ENCODE assay signal across 8 mouse cellular contexts in the genomic region with DNA sequence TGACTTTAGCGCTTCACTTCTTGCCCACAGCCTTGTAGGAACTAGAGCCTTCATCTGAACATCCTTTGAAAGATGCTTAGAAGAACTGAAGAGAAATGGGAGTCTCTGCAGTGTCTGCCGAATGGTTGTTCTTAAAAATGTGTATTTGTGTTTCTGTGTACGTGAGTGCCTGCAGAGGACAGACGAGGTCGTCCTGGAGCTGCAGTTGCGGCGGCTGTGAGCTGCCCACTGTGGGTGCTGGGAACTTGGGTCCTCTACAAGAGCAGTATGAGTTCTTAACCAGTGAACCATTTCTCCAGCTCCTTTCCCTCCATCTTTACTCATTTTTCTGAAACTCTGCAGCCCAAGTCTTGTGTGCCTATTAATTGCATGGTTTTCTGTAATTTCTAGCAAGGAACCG. TPM values are rescaled to one million over a fixed set of nuclear protein-coding genes. Genes with fewer than 3 reads are reported as not detected.
DNase-seq lines count a peak whose midpoint lies in the region; ATAC-seq and TF ChIP-seq lines count a peak whose summit lies in the region.

No protein-coding gene starts in this region.

- H3K9me3 ChIP-seq in CH12.LX (replicated peaks; ENCODE audit: low read length), result no peaks in the 10 kb centered on the region
- H3K9me3 ChIP-seq in erythroblast, embryonic 14.5 days (ENCODE audit: control insufficient read depth, low read length), result no peaks in the 10 kb centered on the region
- no peaks in the 10 kb centered on the region for H3K9me3 ChIP-seq in limb, embryonic 11.5 days (ENCODE audit: control insufficient read depth, low read length)
- no peaks in the 10 kb centered on the region for H3K9me3 ChIP-seq in midbrain, postnatal 0 days (ENCODE audit: low read length)

- H3K79me2 ChIP-seq in heart, adult 2 months (replicated peaks; ENCODE audit: control insufficient read depth, insufficient read depth, low read length), result no peaks in the 10 kb centered on the region
- peaks cover 24% of the 10 kb centered on the region for H3K79me2 ChIP-seq in CH12.LX (replicated peaks; ENCODE audit: control insufficient read depth, extremely low read depth, insufficient read depth, poor library complexity, severe bottlenecking)

- peak overlapping the region; percentile 77 for H3K27ac ChIP-seq in heart, adult 2 months
- H3K27ac ChIP-seq in CH12.LX (ENCODE audit: insufficient read depth, low read depth), result no peak overlapping the region
- H3K27ac ChIP-seq in limb, embryonic 11.5 days (replicated peaks; ENCODE audit: low read depth, low read length), result no peak overlapping the region; the same call in 1 of the 2 replicates
- H3K27ac ChIP-seq in midbrain, postnatal 0 days (ENCODE audit: low read depth, low read length), result peak overlapping the region; percentile 85

- no peaks in the 10 kb centered on the region for H3K27me3 ChIP-seq in heart, adult 2 months (ENCODE audit: control insufficient read depth, insufficient read depth, low read length)
- H3K27me3 ChIP-seq in CH12.LX (replicated peaks), result peaks cover 3% of the 10 kb centered on the region
- H3K27me3 ChIP-seq in erythroblast, embryonic 14.5 days (ENCODE audit: control insufficient read depth), result no peaks in the 10 kb centered on the region
- H3K27me3 ChIP-seq in limb, embryonic 11.5 days (ENCODE audit: control insufficient read depth, insufficient read depth, low read length), result no peaks in the 10 kb centered on the region
- no peaks in the 10 kb centered on the region for H3K27me3 ChIP-seq in midbrain, postnatal 0 days (ENCODE audit: insufficient read depth, low read length)

- dilution Hi-C loops in CH12.LX (cut with MboI; ENCODE audit: extremely low pct_ligation_motif_present, extremely low pct_unique_long_range_greater_than_20kb, low sequenced_read_pairs), result no loop called here

- 39% methylated on average over 8 of the region's 8 CpGs for WGBS in heart, adult 2 months
- WGBS in limb, embryonic 11.5 days, result 57% methylated on average over 8 of the region's 8 CpGs
- 39% methylated on average over 8 of the region's 8 CpGs for WGBS in midbrain, postnatal 0 days

- DNase-seq in heart, adult 2 months, result no peak
- no peak for DNase-seq in heart, adult 9 months (ENCODE audit: low spot score in 2 of 2)
- DNase-seq in CH12.LX (ENCODE audit: extremely low read depth), result peak; percentile 17
- DNase-seq in limb, embryonic 11.5 days (ENCODE audit: low spot score), result no peak
- DNase-seq in midbrain, postnatal 0 days (ENCODE audit: low spot score), result no peak
- DNase-seq in frontal cortex, adult 2 months (ENCODE audit: extremely low spot score in 1 of 2, low spot score in 1 of 2), result no peak
- no peak for DNase-seq in gastrocnemius, postnatal 25 days

- TF ChIP-seq POLR2A in heart, adult 2 months (IDR thresholded peaks at IDR 0.05; ENCODE audit: insufficient read depth, low read depth, low read length), result no peak
- TF ChIP-seq POLR2A in CH12.LX (IDR thresholded peaks at IDR 0.05; ENCODE audit: low read depth, low read length), result no peak

- TF ChIP-seq CTCF in heart, adult 2 months (IDR thresholded peaks at IDR 0.05), result no peak
- no peak for TF ChIP-seq CTCF in CH12.LX (conservative IDR thresholded peaks at IDR 0.05 in 1 of 2, IDR thresholded peaks at IDR 0.05 in 1 of 2; ENCODE audit: low read depth in 2 of 2, low read length in 2 of 2)
- peak; percentile 4; the same call in 1 of the 2 replicates for TF ChIP-seq CTCF in midbrain, postnatal 0 days (IDR thresholded peaks at IDR 0.05)

- H3K4me3 ChIP-seq in heart, adult 2 months, result peak overlapping the region; percentile 77
- peak overlapping the region; percentile 71 to 99 (median 98) for H3K4me3 ChIP-seq in CH12.LX (replicated peaks in 1 of 3; ENCODE audit: low read depth in 2 of 3, low read length in 2 of 3, poor library complexity in 1 of 3)
- H3K4me3 ChIP-seq in erythroblast, embryonic 14.5 days (replicated peaks), result peak overlapping the region; percentile 92
- peak overlapping the region; percentile 90 for H3K4me3 ChIP-seq in limb, embryonic 11.5 days (ENCODE audit: low read depth, low read length)
- H3K4me3 ChIP-seq in midbrain, postnatal 0 days (ENCODE audit: low read depth, low read length), result peak overlapping the region; percentile 87

- in situ Hi-C loops in CH12.LX (cut with MboI; ENCODE audit: low pct_ligation_motif_present, low pct_unique_long_range_greater_than_20kb, low sequenced_read_pairs), result no loop called here

- TF ChIP-seq RAD21 in CH12.LX (IDR thresholded peaks at IDR 0.05; ENCODE audit: low read depth, low read length), result peak; percentile 8

- intact Hi-C loops in heart, adult 2 months (cut with DNase I), result loop anchor here (5.0 kb wide), 1 partner anchor 127 kb away; no protein-coding TSS in a partner anchor

- peak overlapping the region; percentile 72 for H3K9ac ChIP-seq in heart, adult 2 months (ENCODE audit: low read depth, low read length)
- peak overlapping the region; percentile 78 for H3K9ac ChIP-seq in CH12.LX (ENCODE audit: insufficient read depth, low read depth)
- peak overlapping the region; percentile 97 for H3K9ac ChIP-seq in limb, embryonic 11.5 days (ENCODE audit: low read length)
- H3K9ac ChIP-seq in midbrain, postnatal 0 days (replicated peaks; ENCODE audit: low read length, poor library complexity, severe bottlenecking), result peak overlapping the region; percentile 89

- no peaks in the 10 kb centered on the region for H3K36me3 ChIP-seq in heart, adult 2 months (ENCODE audit: control insufficient read depth, insufficient read depth, low read length)
- H3K36me3 ChIP-seq in CH12.LX (replicated peaks in 1 of 2; ENCODE audit: control insufficient read depth in 1 of 2, insufficient read depth in 1 of 2, low read length in 1 of 2), result peaks cover 0 to 4% of the 10 kb centered on the region in 2 experiments
- peaks cover 22% of the 10 kb centered on the region for H3K36me3 ChIP-seq in erythroblast, embryonic 14.5 days (ENCODE audit: control insufficient read depth)
- H3K36me3 ChIP-seq in limb, embryonic 11.5 days (ENCODE audit: control insufficient read depth, insufficient read depth, low read length), result no peaks in the 10 kb centered on the region
- H3K36me3 ChIP-seq in midbrain, postnatal 0 days (ENCODE audit: insufficient read depth, low read length), result no peaks in the 10 kb centered on the region

- peak overlapping the region; percentile 64; the same call in 1 of the 2 replicates for H3K4me2 ChIP-seq in CH12.LX (ENCODE audit: insufficient read depth, low read depth, poor library complexity, severe bottlenecking)
- H3K4me2 ChIP-seq in limb, embryonic 11.5 days (ENCODE audit: low read depth, severe bottlenecking), result peak overlapping the region; percentile 70
- peak overlapping the region; percentile 74 for H3K4me2 ChIP-seq in midbrain, postnatal 0 days (ENCODE audit: low read depth, low read length, poor library complexity, severe bottlenecking)

- peaks cover 4% of the 10 kb centered on the region for H3K4me1 ChIP-seq in heart, adult 2 months (ENCODE audit: control insufficient read depth, insufficient read depth, low read length)
- peaks cover 5 to 20% of the 10 kb centered on the region in 2 experiments; a peak in 2 of 4 replicates for H3K4me1 ChIP-seq in CH12.LX (ENCODE audit: control insufficient read depth in 1 of 2, insufficient read depth in 2 of 2)
- H3K4me1 ChIP-seq in erythroblast, embryonic 14.5 days (ENCODE audit: control insufficient read depth), result peaks cover 48% of the 10 kb centered on the region
- H3K4me1 ChIP-seq in limb, embryonic 11.5 days (ENCODE audit: control insufficient read depth, insufficient read depth, low read length), result peaks cover 5% of the 10 kb centered on the region; the same call in 1 of the 2 replicates
- H3K4me1 ChIP-seq in midbrain, postnatal 0 days (ENCODE audit: insufficient read depth, low read length), result peaks cover 13% of the 10 kb centered on the region

- ATAC-seq in limb, embryonic 11.5 days (ENCODE audit: insufficient number of reproducible peaks, low FRiP score, low TSS enrichment, low read depth), result 0 out of 2 replicates have a peak, but pooled peaks have one; percentile 12
- ATAC-seq in midbrain, postnatal 0 days (ENCODE audit: low FRiP score), result peak; percentile 55

- TF ChIP-seq EP300 in heart, adult 2 months (IDR thresholded peaks at IDR 0.05; ENCODE audit: insufficient read depth, low read depth, low read length), result no peak
- TF ChIP-seq EP300 in CH12.LX (IDR thresholded peaks at IDR 0.05; ENCODE audit: low read length), result no peak

RNA-seq across cellular contexts. Expression of a gene that starts 0.5 kb away (rescaled TPM):
- 1 to 10 TPM; 1.3 to 1.5 TPM for total RNA-seq in heart, adult 2 months (2021)
- polyA plus RNA-seq in heart, adult 2 months (2012; rRNA removed), result 0.70 and 1.3 TPM in 2 replicates
- 15.6 and 22.2 TPM in 2 replicates for total RNA-seq in CH12.LX (2012; rRNA removed)
- 30.8 and 35.3 TPM in 2 replicates for total RNA-seq in CH12.LX (2014; rRNA removed)
- polyA plus RNA-seq in CH12.LX (2012; ENCODE audit: insufficient read length, low read depth), result 31.9 and 33.0 TPM in 2 replicates
- polyA plus RNA-seq in erythroblast, embryonic 14.5 days (2012), result 2.4 and 4.6 TPM in 2 replicates
- 50.1 and 53.5 TPM in 2 replicates for polyA plus RNA-seq in limb, embryonic 11.5 days (2014; fragmentation: Nextera tagmentation; extraction: Ambion mirVana)
- 6.7 and 13.8 TPM in 2 replicates for total RNA-seq in midbrain, postnatal 0 days (2014; rRNA removed)
- polyA plus RNA-seq in midbrain, postnatal 0 days (2015; fragmentation: Nextera tagmentation; extraction: Ambion mirVana), result 32.1 and 35.6 TPM in 2 replicates
- 17.4 and 20.5 TPM in 2 replicates for polyA plus RNA-seq in frontal cortex, adult 2 months (2012; rRNA removed)
- 1 to 10 TPM; 3.3 to 3.4 TPM for total RNA-seq in gastrocnemius, postnatal 25 days (2021)

RNA-seq across cellular contexts. Expression of a gene that starts 0.5 kb away (rescaled TPM):
- 1 to 10 TPM; 1.4 to 1.5 TPM for total RNA-seq in heart, adult 2 months (2021)
- polyA plus RNA-seq in heart, adult 2 months (2012; rRNA removed), result 0.78 and 0.97 TPM in 2 replicates
- 5.8 and 6.6 TPM in 2 replicates for total RNA-seq in CH12.LX (2012; rRNA removed)
- total RNA-seq in CH12.LX (2014; rRNA removed), result 1.8 and 3.8 TPM in 2 replicates
- 3.5 and 4.1 TPM in 2 replicates for polyA plus RNA-seq in CH12.LX (2012; ENCODE audit: insufficient read length, low read depth)
- 2.4 and 3.2 TPM in 2 replicates for polyA plus RNA-seq in erythroblast, embryonic 14.5 days (2012)
- 11.5 and 13.6 TPM in 2 replicates for polyA plus RNA-seq in limb, embryonic 11.5 days (2014; fragmentation: Nextera tagmentation; extraction: Ambion mirVana)
- total RNA-seq in midbrain, postnatal 0 days (2014; rRNA removed), result 3.8 and 7.8 TPM in 2 replicates
- polyA plus RNA-seq in midbrain, postnatal 0 days (2015; fragmentation: Nextera tagmentation; extraction: Ambion mirVana), result 2.6 and 2.7 TPM in 2 replicates
- polyA plus RNA-seq in frontal cortex, adult 2 months (2012; rRNA removed), result 6.2 and 7.2 TPM in 2 replicates
- total RNA-seq in gastrocnemius, postnatal 25 days (2021), result under 1 TPM; 0.29 to 0.43 TPM

RNA-seq across cellular contexts. Expression of a gene that starts 52.4 kb away (rescaled TPM):
- not detected for total RNA-seq in heart, adult 2 months (2021)
- not detected in 2 replicates for polyA plus RNA-seq in heart, adult 2 months (2012; rRNA removed)
- total RNA-seq in CH12.LX (2012; rRNA removed), result not detected in 2 replicates
- total RNA-seq in CH12.LX (2014; rRNA removed), result not detected in 2 replicates
- polyA plus RNA-seq in CH12.LX (2012; ENCODE audit: insufficient read length, low read depth), result not detected in 2 replicates
- 0.02 TPM in 1 of 2 replicates, not detected in the other for polyA plus RNA-seq in erythroblast, embryonic 14.5 days (2012)
- not detected in 2 replicates for polyA plus RNA-seq in limb, embryonic 11.5 days (2014; fragmentation: Nextera tagmentation; extraction: Ambion mirVana)
- total RNA-seq in midbrain, postnatal 0 days (2014; rRNA removed), result not detected in 2 replicates
- polyA plus RNA-seq in midbrain, postnatal 0 days (2015; fragmentation: Nextera tagmentation; extraction: Ambion mirVana), result not detected in 2 replicates
- polyA plus RNA-seq in frontal cortex, adult 2 months (2012; rRNA removed), result not detected in 2 replicates
- total RNA-seq in gastrocnemius, postnatal 25 days (2021), result not detected

RNA-seq across cellular contexts. Expression of a gene that starts 58.3 kb away (rescaled TPM):
- total RNA-seq in heart, adult 2 months (2021), result not detected
- polyA plus RNA-seq in heart, adult 2 months (2012; rRNA removed), result 0.08 TPM in 1 of 2 replicates, not detected in the other
- total RNA-seq in CH12.LX (2012; rRNA removed), result not detected in 2 replicates
- not detected in 2 replicates for total RNA-seq in CH12.LX (2014; rRNA removed)
- polyA plus RNA-seq in CH12.LX (2012; ENCODE audit: insufficient read length, low read depth), result not detected in 2 replicates
- not detected in 2 replicates for polyA plus RNA-seq in erythroblast, embryonic 14.5 days (2012)
- polyA plus RNA-seq in limb, embryonic 11.5 days (2014; fragmentation: Nextera tagmentation; extraction: Ambion mirVana), result not detected in 2 replicates
- not detected in 2 replicates for total RNA-seq in midbrain, postnatal 0 days (2014; rRNA removed)
- polyA plus RNA-seq in midbrain, postnatal 0 days (2015; fragmentation: Nextera tagmentation; extraction: Ambion mirVana), result not detected in 2 replicates
- not detected in 2 replicates for polyA plus RNA-seq in frontal cortex, adult 2 months (2012; rRNA removed)
- total RNA-seq in gastrocnemius, postnatal 25 days (2021), result not detected

Comparison
In these comparisons a context has a peak if more than half of its experiments do, and no peak if none do; other contexts are left out.
1. H3K27ac ChIP-seq: peak in heart, adult 2 months (single experiment) and midbrain, postnatal 0 days (single experiment); none in CH12.LX (single experiment) and limb, embryonic 11.5 days (single experiment).
2. Peak in every context shown above with its lines, with median percentiles within 50 percentile points of each other: H3K4me3 ChIP-seq, H3K9ac ChIP-seq and H3K4me2 ChIP-seq.